Mouse (Mus musculus): ENCODE data around the gene Slc35a3. TPM values are rescaled to one million over a fixed set of nuclear protein-coding genes. Genes with fewer than 3 reads are reported as not detected.
"Not testable (repeated sequence)": the region's sequence is repeated elsewhere in the genome, so short reads cannot be mapped to it uniquely, and the experiment has no call there.

Gene Slc35a3
- polyA plus RNA-seq, 1 experiment from 2014 or later, result 19.1 TPM

GRCm38 (mm10) chr3:116681160-116681559 is 31.5 kb downstream of the Slc35a3 start, which contains the start of gene Gm43191:
Gene Gm43191, minus strand, starts transcription at chr3:116681260.
- no peak for TF ChIP-seq CTCF (IDR thresholded peaks at IDR 0.05; ENCODE audit: low read depth)
- H3K4me2 ChIP-seq (replicated peaks; ENCODE audit: low read depth), result no peak within 1 kb of the TSS
- no peak within 1 kb of the TSS for H3K27ac ChIP-seq (ENCODE audit: low read depth, low read length)
- no peaks in the 10 kb centered on the region for H3K9me3 ChIP-seq (ENCODE audit: control insufficient read depth)
- no peak within 1 kb of the TSS for H3K9ac ChIP-seq (ENCODE audit: low read depth, low read length)
- ATAC-seq, result no peak
- 96% methylated on average over 1 of the region's 1 CpGs for WGBS
- H3K36me3 ChIP-seq (ENCODE audit: control insufficient read depth, insufficient read depth), result peaks cover 8% of the 10 kb centered on the region; the same call in 1 of the 2 replicates
- no peak within 1 kb of the TSS for H3K4me3 ChIP-seq (ENCODE audit: low read depth, low read length)
- no peaks in the 10 kb centered on the region for H3K27me3 ChIP-seq (replicated peaks; ENCODE audit: control insufficient read depth, insufficient read depth, low read length)
- no peaks in the 10 kb centered on the region for H3K4me1 ChIP-seq (replicated peaks; ENCODE audit: control insufficient read depth, insufficient read depth, low read length)

DNA sequence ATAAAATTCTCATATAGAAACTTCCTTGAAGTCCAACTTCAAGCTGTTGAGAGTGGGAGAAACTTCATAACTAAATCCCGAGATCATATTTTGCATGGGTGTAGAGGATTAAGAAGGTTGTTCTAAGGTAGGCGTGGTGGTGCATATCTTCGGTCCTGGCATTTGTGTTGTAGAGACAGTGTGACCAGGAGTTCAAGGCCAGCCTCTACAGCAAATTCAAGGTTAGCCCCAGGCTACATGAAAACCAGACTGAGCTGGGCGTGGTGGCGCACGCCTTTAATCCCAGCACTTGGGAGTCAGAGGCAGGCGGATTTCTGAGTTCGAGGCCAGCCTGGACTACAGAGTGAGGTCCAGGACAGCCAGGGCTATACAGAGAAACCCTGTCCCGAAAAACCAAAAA is 48.4 kb downstream of the Slc35a3 start:
- not testable (repeated sequence) for H3K4me3 ChIP-seq (ENCODE audit: low read depth, low read length); H3K27me3 ChIP-seq (replicated peaks; ENCODE audit: control insufficient read depth, insufficient read depth, low read length); H3K27ac ChIP-seq (ENCODE audit: low read depth, low read length); H3K36me3 ChIP-seq (ENCODE audit: control insufficient read depth, insufficient read depth); H3K9me3 ChIP-seq (ENCODE audit: control insufficient read depth); ATAC-seq; H3K4me1 ChIP-seq (replicated peaks; ENCODE audit: control insufficient read depth, insufficient read depth, low read length); H3K9ac ChIP-seq (ENCODE audit: low read depth, low read length); H3K4me2 ChIP-seq (replicated peaks; ENCODE audit: low read depth)
- 90% methylated on average over 9 of the region's 9 CpGs for WGBS

GRCm38 (mm10) chr3:116662463-116662863 is 50.2 kb downstream of the Slc35a3 start, which contains the start of gene Mfsd14a:
Gene Mfsd14a, minus strand, starts transcription at chr3:116662677.
- Histone ChIP-seq H3K4me2 (replicated peaks; ENCODE audit: low read depth) (peak within 1 kb of the TSS; percentile 70), H3K9me3 (ENCODE audit: control insufficient read depth) (no peaks in the 10 kb centered on the region), H3K4me1 (replicated peaks; ENCODE audit: control insufficient read depth, insufficient read depth, low read length) (peaks cover 6% of the 10 kb centered on the region; the same call in 1 of the 2 replicates), H3K4me3 (ENCODE audit: low read depth, low read length) (peak within 1 kb of the TSS; percentile 96), H3K9ac (ENCODE audit: low read depth, low read length) (peak within 1 kb of the TSS; percentile 94), H3K27me3 (replicated peaks; ENCODE audit: control insufficient read depth, insufficient read depth, low read length) (no peaks in the 10 kb centered on the region), H3K36me3 (ENCODE audit: control insufficient read depth, insufficient read depth) (0 out of 2 replicates have a peak, but pooled peaks cover under 1% of the 10 kb centered on the region), H3K27ac (ENCODE audit: low read depth, low read length) (peak within 1 kb of the TSS; percentile 93)
- peak; percentile 17; the same call in 1 of the 2 replicates for TF ChIP-seq CTCF (IDR thresholded peaks at IDR 0.05; ENCODE audit: low read depth)
- ATAC-seq, result peak; percentile 97
- WGBS, result under 1% methylated on average over 33 of the region's 39 CpGs

DNA sequence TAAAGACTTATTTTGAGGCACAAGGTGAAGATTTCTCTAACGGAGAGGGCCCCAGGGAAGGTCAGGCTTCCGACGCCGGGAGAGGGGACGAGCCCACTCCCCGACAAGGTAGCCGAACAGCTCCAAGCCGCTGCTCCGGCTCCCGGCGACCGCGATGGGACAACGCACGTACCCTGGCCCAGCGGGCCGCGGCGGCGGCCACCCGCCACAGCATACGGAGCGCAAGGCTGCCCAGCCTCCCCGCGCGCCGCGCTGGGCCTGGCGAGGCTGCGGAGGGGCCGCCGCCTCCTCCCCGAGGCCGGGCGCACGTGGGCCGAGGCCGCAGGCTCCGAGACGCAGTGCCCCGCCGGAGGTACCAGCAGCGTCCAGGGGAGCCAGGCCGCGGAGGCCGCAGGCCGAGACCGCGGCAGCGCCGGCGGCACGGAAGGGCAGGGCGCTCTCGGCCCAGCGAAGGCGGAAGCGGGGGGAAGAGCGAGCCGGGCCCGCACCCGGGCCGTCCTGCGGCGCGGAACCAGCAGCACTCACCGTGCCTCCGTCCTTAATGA is 50.7 kb downstream of the Slc35a3 start:
- peak overlapping the region; percentile 70 for H3K4me2 ChIP-seq (replicated peaks; ENCODE audit: low read depth)
- H3K27me3 ChIP-seq (replicated peaks; ENCODE audit: control insufficient read depth, insufficient read depth, low read length), result no peaks in the 10 kb centered on the region
- peaks cover 6% of the 10 kb centered on the region; the same call in 1 of the 2 replicates for H3K4me1 ChIP-seq (replicated peaks; ENCODE audit: control insufficient read depth, insufficient read depth, low read length)
- H3K4me3 ChIP-seq (ENCODE audit: low read depth, low read length), result peak overlapping the region; percentile 96
- H3K36me3 ChIP-seq (ENCODE audit: control insufficient read depth, insufficient read depth), result no peaks in the 10 kb centered on the region
- under 1% methylated on average over 58 of the region's 68 CpGs for WGBS
- H3K9me3 ChIP-seq (ENCODE audit: control insufficient read depth), result no peaks in the 10 kb centered on the region
- peak; percentile 81 for ATAC-seq
- peak overlapping the region; percentile 94 for H3K9ac ChIP-seq (ENCODE audit: low read depth, low read length)
- H3K27ac ChIP-seq (ENCODE audit: low read depth, low read length), result peak overlapping the region; percentile 93
- TF ChIP-seq CTCF (IDR thresholded peaks at IDR 0.05; ENCODE audit: low read depth), result no peak

GRCm38 (mm10) chr3:116661288-116661869 is 51.3 kb downstream of the Slc35a3 start:
- WGBS, result 2% methylated on average over 16 of the region's 16 CpGs
- no peaks in the 10 kb centered on the region for H3K36me3 ChIP-seq (ENCODE audit: control insufficient read depth, insufficient read depth)
- no peak for ATAC-seq

DNA sequence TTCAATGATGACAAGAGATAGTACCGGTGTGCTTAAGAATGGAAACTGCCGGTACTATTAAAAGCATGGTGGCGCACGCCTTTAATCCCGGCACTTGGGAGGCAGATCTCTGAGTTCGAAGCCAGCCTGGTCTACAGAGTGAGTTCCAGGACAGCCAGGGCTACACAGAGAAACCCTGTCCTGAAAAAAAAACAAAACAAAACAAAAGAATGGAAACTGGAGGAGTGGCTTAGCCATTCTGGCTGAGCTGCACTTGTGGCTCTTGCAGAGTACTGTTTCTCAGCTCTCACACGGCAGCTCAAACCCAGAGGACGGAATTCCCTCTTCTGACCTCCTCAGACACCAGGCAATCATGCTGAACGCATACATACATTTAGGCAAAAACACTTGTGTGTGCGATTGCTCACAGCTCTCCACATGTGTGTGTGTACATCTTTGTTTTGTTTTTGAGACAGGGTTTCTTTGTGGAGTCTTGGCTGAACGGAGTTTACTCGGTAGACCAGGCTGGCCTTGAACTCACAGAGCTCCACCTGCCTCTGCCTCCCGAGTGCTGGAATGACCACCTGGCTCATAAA is 52.7 kb downstream of the Slc35a3 start:
- no peak for TF ChIP-seq CTCF (IDR thresholded peaks at IDR 0.05; ENCODE audit: low read depth)
- ATAC-seq, result no peak
- no peaks in the 10 kb centered on the region for H3K27me3 ChIP-seq (replicated peaks; ENCODE audit: control insufficient read depth, insufficient read depth, low read length)
- no peaks in the 10 kb centered on the region for H3K36me3 ChIP-seq (ENCODE audit: control insufficient read depth, insufficient read depth)
- H3K9ac ChIP-seq (ENCODE audit: low read depth, low read length), result no peak overlapping the region
- H3K4me2 ChIP-seq (replicated peaks; ENCODE audit: low read depth), result peak overlapping the region; percentile 14
- WGBS, result 67% methylated on average over 13 of the region's 13 CpGs
- H3K4me1 ChIP-seq (replicated peaks; ENCODE audit: control insufficient read depth, insufficient read depth, low read length), result peaks cover 6% of the 10 kb centered on the region; the same call in 1 of the 2 replicates
- H3K27ac ChIP-seq (ENCODE audit: low read depth, low read length), result no peak overlapping the region
- H3K9me3 ChIP-seq (ENCODE audit: control insufficient read depth), result no peaks in the 10 kb centered on the region
- H3K4me3 ChIP-seq (ENCODE audit: low read depth, low read length), result no peak overlapping the region

More at GRCm38 (mm10) chr3:116661288-116661869, 51.3 kb downstream of the Slc35a3 start:
- no peak for TF ChIP-seq CTCF (IDR thresholded peaks at IDR 0.05; ENCODE audit: low read depth)
- Histone ChIP-seq H3K27ac (ENCODE audit: low read depth, low read length) (peak overlapping the region; percentile 93), H3K9me3 (ENCODE audit: control insufficient read depth) (no peaks in the 10 kb centered on the region), H3K9ac (ENCODE audit: low read depth, low read length) (peak overlapping the region; percentile 94), H3K4me3 (ENCODE audit: low read depth, low read length) (peak overlapping the region; percentile 96), H3K4me1 (replicated peaks; ENCODE audit: control insufficient read depth, insufficient read depth, low read length) (peaks cover 6% of the 10 kb centered on the region; the same call in 1 of the 2 replicates), H3K27me3 (replicated peaks; ENCODE audit: control insufficient read depth, insufficient read depth, low read length) (no peaks in the 10 kb centered on the region), H3K4me2 (replicated peaks; ENCODE audit: low read depth) (peak overlapping the region; percentile 70)
